Mouse (Mus musculus) G1E (cell line): ENCODE results near the gene Syngr4. TPM values are rescaled to one million over a fixed set of nuclear protein-coding genes. Genes with fewer than 3 reads are reported as not detected.

Experiments
- ATAC-seq: 2 replicates; pipeline ENCODE4 v1.8.0; 2016; ENCODE audit warnings: mild to moderate bottlenecking; ENCODE audit not compliant: insufficient number of reproducible peaks, poor library complexity, low FRiP score, severe bottlenecking; ENCODE audit errors: extremely low read depth
- DNase-seq: peaks from one replicate; pipeline ENCODE4 v3.0.0; 2012; ENCODE audit warnings: low spot score
- H3K27me3 ChIP-seq: 2 replicates; pipeline ENCODE4 v1.6.1; 2012; ENCODE audit warnings: mild to moderate bottlenecking, low read length, inconsistent platforms; ENCODE audit not compliant: insufficient read depth
- H3K36me3 ChIP-seq: replicated peaks from 2 replicates; pipeline ENCODE3; 2012; ENCODE audit warnings: mild to moderate bottlenecking, inconsistent platforms
- H3K4me1 ChIP-seq: 2 replicates; pipeline ENCODE4 v1.6.1; 2012; ENCODE audit warnings: low read depth, low read length, inconsistent platforms, mixed read lengths; ENCODE audit not compliant: insufficient read depth
- H3K4me3 ChIP-seq: 2 replicates; pipeline ENCODE4 v1.5.1; 2012; ENCODE audit warnings: low read depth, mild to moderate bottlenecking, inconsistent platforms, low read length, moderate library complexity, mixed read lengths
- H3K9me3 ChIP-seq: replicated peaks from 2 replicates; pipeline ENCODE4 v1.6.1; 2012; ENCODE audit warnings: inconsistent platforms
- GATA1 ChIP-seq: IDR thresholded peaks from 2 replicates; pipeline ENCODE4 v1.6.1; 2012; ENCODE audit warnings: borderline replicate concordance, low read length, inconsistent platforms, mixed read lengths
- GATA2 ChIP-seq: IDR thresholded peaks from 2 replicates; pipeline ENCODE4 v1.6.1; 2012; ENCODE audit warnings: low read depth, low read length, inconsistent platforms, borderline replicate concordance
- POLR2AphosphoS5 ChIP-seq: IDR thresholded peaks from 2 replicates; pipeline ENCODE4 v1.6.1; 2012; ENCODE audit warnings: low read depth, low read length, inconsistent platforms; ENCODE audit not compliant: insufficient replicate concordance
- polyA plus RNA-seq: library from polyadenylated mRNA; stranded (reverse); fragments of >175 nt; gene quantifications from 2 replicates; pipeline ENCODE4 v1.2.3, GENCODE M21; 2012
- total RNA-seq, 2 experiments: library from RNA; stranded (forward) in 1 of 2; stranded (reverse) in 1 of 2; fragments of 200-1000 nt in 1 of 2; fragments of >200 nt in 1 of 2; fragmentation: Nextera tagmentation in 1 of 2; gene quantifications; 2 replicates each; pipeline ENCODE4 v1.2.3; 2014 to 2017

Gene Syngr4
- total and polyA plus RNA-seq, 3 experiments: 6.4 to 42.5 (median 33.2) TPM

- DNase-seq: no peak
- no peak overlapping the region for H3K4me3 ChIP-seq
- H3K9me3 ChIP-seq: no peaks in the 10 kb centered on the region
- H3K36me3 ChIP-seq: no peaks in the 10 kb centered on the region
- no peak for ATAC-seq
- H3K4me1 ChIP-seq: no peaks in the 10 kb centered on the region
- TF ChIP-seq GATA2: no peak
- TF ChIP-seq POLR2AphosphoS5: no peak
- TF ChIP-seq GATA1: no peak
- peaks cover 38% of the 10 kb centered on the region for H3K27me3 ChIP-seq
Observed at GRCm38 (mm10) chr7:45842950-45843744, 53.4 kb downstream of the Syngr4 start.

Other genes with a start within 250 kb of the Syngr4 start
Only the 20 nearest of the 22 such genes appear.
- not detected in 2 replicates for gene Sec1, start 202.3 kb downstream of the Syngr4 start, total RNA-seq (2014; fragmentation: Nextera tagmentation)
- gene Sec1, start 202.3 kb downstream of the Syngr4 start, total RNA-seq (2017): not detected in 2 replicates
- gene Sec1, start 202.3 kb downstream of the Syngr4 start, polyA plus RNA-seq: 0.02 TPM in 1 of 2 replicates, not detected in the other
- gene Car11, start 196.9 kb downstream of the Syngr4 start, total RNA-seq (2014; fragmentation: Nextera tagmentation): 0.92 and 3.5 TPM in 2 replicates
- gene Car11, start 196.9 kb downstream of the Syngr4 start, total RNA-seq (2017): 0.16 and 0.58 TPM in 2 replicates
- gene Car11, start 196.9 kb downstream of the Syngr4 start, polyA plus RNA-seq: 0.63 and 0.78 TPM in 2 replicates
- 22.8 and 30.2 TPM in 2 replicates for gene Dbp, start 191.6 kb downstream of the Syngr4 start, total RNA-seq (2014; fragmentation: Nextera tagmentation)
- gene Dbp, start 191.6 kb downstream of the Syngr4 start, total RNA-seq (2017): 33.7 and 37.8 TPM in 2 replicates
- gene Dbp, start 191.6 kb downstream of the Syngr4 start, polyA plus RNA-seq: 18.0 and 23.0 TPM in 2 replicates
- gene Rpl18, start 181.3 kb downstream of the Syngr4 start, total RNA-seq (2014; fragmentation: Nextera tagmentation): 3,054 and 3,291 TPM in 2 replicates
- 1,837 and 1,972 TPM in 2 replicates for gene Rpl18, start 181.3 kb downstream of the Syngr4 start, total RNA-seq (2017)
- 14,383 and 17,578 TPM in 2 replicates for gene Rpl18, start 181.3 kb downstream of the Syngr4 start, polyA plus RNA-seq
- gene Sphk2, start 178.7 kb downstream of the Syngr4 start, total RNA-seq (2014; fragmentation: Nextera tagmentation): 16.3 and 21.4 TPM in 2 replicates
- gene Sphk2, start 178.7 kb downstream of the Syngr4 start, total RNA-seq (2017): 9.3 and 9.8 TPM in 2 replicates
- 96.0 and 115 TPM in 2 replicates for gene Sphk2, start 178.7 kb downstream of the Syngr4 start, polyA plus RNA-seq
- 0.34 and 0.38 TPM in 2 replicates for gene Fam83e, start 175.5 kb downstream of the Syngr4 start, total RNA-seq (2014; fragmentation: Nextera tagmentation)
- 1.2 and 1.3 TPM in 2 replicates for gene Fam83e, start 175.5 kb downstream of the Syngr4 start, total RNA-seq (2017)
- gene Fam83e, start 175.5 kb downstream of the Syngr4 start, polyA plus RNA-seq: 0.49 and 0.77 TPM in 2 replicates
- gene Spaca4, start 170.9 kb downstream of the Syngr4 start, total RNA-seq (2014; fragmentation: Nextera tagmentation): not detected in 2 replicates
- gene Spaca4, start 170.9 kb downstream of the Syngr4 start, total RNA-seq (2017): not detected in 2 replicates
- gene Spaca4, start 170.9 kb downstream of the Syngr4 start, polyA plus RNA-seq: not detected in 2 replicates
- gene Lmtk3, start 113.0 kb downstream of the Syngr4 start, total RNA-seq (2014; fragmentation: Nextera tagmentation): 1.1 TPM in 1 of 2 replicates, not detected in the other
- gene Lmtk3, start 113.0 kb downstream of the Syngr4 start, total RNA-seq (2017): not detected in 2 replicates
- gene Lmtk3, start 113.0 kb downstream of the Syngr4 start, polyA plus RNA-seq: 0.03 TPM in 2 replicates
- gene Sult2b1, start 112.0 kb downstream of the Syngr4 start, total RNA-seq (2014; fragmentation: Nextera tagmentation): not detected in 2 replicates
- gene Sult2b1, start 112.0 kb downstream of the Syngr4 start, total RNA-seq (2017): 0.05 and 0.35 TPM in 2 replicates
- gene Sult2b1, start 112.0 kb downstream of the Syngr4 start, polyA plus RNA-seq: not detected in 2 replicates
- 14.5 and 18.5 TPM in 2 replicates for gene Cyth2, start 82.1 kb downstream of the Syngr4 start, total RNA-seq (2014; fragmentation: Nextera tagmentation)
- 40.9 and 47.6 TPM in 2 replicates for gene Cyth2, start 82.1 kb downstream of the Syngr4 start, total RNA-seq (2017)
- 85.5 and 121 TPM in 2 replicates for gene Cyth2, start 82.1 kb downstream of the Syngr4 start, polyA plus RNA-seq
- gene Kcnj14, start 71.9 kb downstream of the Syngr4 start, total RNA-seq (2014; fragmentation: Nextera tagmentation): 0.30 TPM in 1 of 2 replicates, not detected in the other
- gene Kcnj14, start 71.9 kb downstream of the Syngr4 start, total RNA-seq (2017): 0.23 and 0.33 TPM in 2 replicates
- gene Kcnj14, start 71.9 kb downstream of the Syngr4 start, polyA plus RNA-seq: 0.39 and 0.57 TPM in 2 replicates
- gene Grwd1, start 65.8 kb downstream of the Syngr4 start, total RNA-seq (2014; fragmentation: Nextera tagmentation): 10.2 and 16.9 TPM in 2 replicates
- 20.6 and 21.9 TPM in 2 replicates for gene Grwd1, start 65.8 kb downstream of the Syngr4 start, total RNA-seq (2017)
- gene Grwd1, start 65.8 kb downstream of the Syngr4 start, polyA plus RNA-seq: 62.9 and 72.8 TPM in 2 replicates
- 125 and 135 TPM in 2 replicates for gene Kdelr1, start 23.9 kb downstream of the Syngr4 start, total RNA-seq (2014; fragmentation: Nextera tagmentation)
- 54.8 and 55.2 TPM in 2 replicates for gene Kdelr1, start 23.9 kb downstream of the Syngr4 start, total RNA-seq (2017)
- 209 and 350 TPM in 2 replicates for gene Kdelr1, start 23.9 kb downstream of the Syngr4 start, polyA plus RNA-seq
- gene Grin2d, start 18.3 kb downstream of the Syngr4 start, total RNA-seq (2014; fragmentation: Nextera tagmentation): not detected in 2 replicates
- gene Grin2d, start 18.3 kb downstream of the Syngr4 start, total RNA-seq (2017): under 0.01 and 0.11 TPM in 2 replicates
- 0.01 TPM in 2 replicates for gene Grin2d, start 18.3 kb downstream of the Syngr4 start, polyA plus RNA-seq
- 14.4 and 15.3 TPM in 2 replicates for gene Tmem143, start 227 bp upstream of the Syngr4 start, total RNA-seq (2014; fragmentation: Nextera tagmentation)
- gene Tmem143, start 227 bp upstream of the Syngr4 start, total RNA-seq (2017): 11.7 and 13.2 TPM in 2 replicates
- gene Tmem143, start 227 bp upstream of the Syngr4 start, polyA plus RNA-seq: 33.8 and 37.8 TPM in 2 replicates
- gene Emp3, start 24.7 kb upstream of the Syngr4 start, total RNA-seq (2014; fragmentation: Nextera tagmentation): not detected in 2 replicates
- gene Emp3, start 24.7 kb upstream of the Syngr4 start, total RNA-seq (2017): 4.8 and 7.6 TPM in 2 replicates
- 1.9 and 2.8 TPM in 2 replicates for gene Emp3, start 24.7 kb upstream of the Syngr4 start, polyA plus RNA-seq
- not detected in 2 replicates for gene Ccdc114, start 27.4 kb upstream of the Syngr4 start, total RNA-seq (2014; fragmentation: Nextera tagmentation)
- 0.17 and 0.22 TPM in 2 replicates for gene Ccdc114, start 27.4 kb upstream of the Syngr4 start, total RNA-seq (2017)
- gene Ccdc114, start 27.4 kb upstream of the Syngr4 start, polyA plus RNA-seq: 0.07 and 0.09 TPM in 2 replicates
- not detected in 2 replicates for gene Abcc6, start 133.6 kb upstream of the Syngr4 start, total RNA-seq (2014; fragmentation: Nextera tagmentation)
- under 0.01 TPM in 2 replicates for gene Abcc6, start 133.6 kb upstream of the Syngr4 start, total RNA-seq (2017)
- gene Abcc6, start 133.6 kb upstream of the Syngr4 start, polyA plus RNA-seq: 0.02 TPM in 1 of 2 replicates, not detected in the other
- 26.4 and 35.0 TPM in 2 replicates for gene Nomo1, start 137.0 kb upstream of the Syngr4 start, total RNA-seq (2014; fragmentation: Nextera tagmentation)
- gene Nomo1, start 137.0 kb upstream of the Syngr4 start, total RNA-seq (2017): 47.8 and 52.7 TPM in 2 replicates
- gene Nomo1, start 137.0 kb upstream of the Syngr4 start, polyA plus RNA-seq: 43.8 and 47.2 TPM in 2 replicates
- gene Kcnj11, start 204.1 kb upstream of the Syngr4 start, total RNA-seq (2014; fragmentation: Nextera tagmentation): not detected in 2 replicates
- 0.23 TPM in 1 of 2 replicates, not detected in the other for gene Kcnj11, start 204.1 kb upstream of the Syngr4 start, total RNA-seq (2017)
- gene Kcnj11, start 204.1 kb upstream of the Syngr4 start, polyA plus RNA-seq: not detected in 2 replicates